Mouse (Mus musculus) bone marrow macrophage, adult 2 months (primary cell): ENCODE data around the gene 2310022A10Rik.

Source experiments
- CTCF ChIP-seq: IDR thresholded peaks from 2 replicates; pipeline ENCODE4 v1.5.1; 2012; ENCODE audit warnings: low read depth, mild to moderate bottlenecking, low read length, moderate library complexity
- POLR2A ChIP-seq: IDR thresholded peaks from 2 replicates; pipeline ENCODE4 v1.6.1; 2012; ENCODE audit warnings: mild to moderate bottlenecking, low read depth, low read length, borderline replicate concordance

- TF ChIP-seq POLR2A, result no peak
- no peak for TF ChIP-seq CTCF
Observed at GRCm38 (mm10) chr7:27602835-27603234, 49.8 kb downstream of the 2310022A10Rik start.
